Mouse (Mus musculus) heart, adult 2 months (tissue): Measurements from ENCODE around the gene Ubr1.

Source experiments
- CTCF ChIP-seq: fragments of 200-600 bp; IDR thresholded peaks from 2 replicates; pipeline ENCODE4 v1.8.1; 2022; ENCODE audit warnings: antibody characterized with exemption, mild to moderate bottlenecking, moderate library complexity
- POLR2A ChIP-seq: fragments of 200-500 bp; IDR thresholded peaks from 2 replicates; pipeline ENCODE4 v1.6.1; 2011; ENCODE audit warnings: mild to moderate bottlenecking, low read depth, low read length, control low read depth; ENCODE audit not compliant: insufficient read depth

GRCm38 (mm10) chr2:120985241-120985640 lies 14.7 kb upstream of the Ubr1 start:
- peak; percentile 37 for TF ChIP-seq CTCF
- no peak for TF ChIP-seq POLR2A
